Mouse (Mus musculus) C3H10T1/2 (cell line): ENCODE results near the gene Slc13a3. TPM values are rescaled to one million over a fixed set of nuclear protein-coding genes. Genes with fewer than 3 reads are reported as not detected.

ENCODE experiments used
- polyA plus RNA-seq, 2 experiments: library from polyadenylated mRNA; unstranded; fragments of >200 nt; fragmentation: generic; extraction: Trizol; gene quantifications; one replicate each; pipeline ENCODE4 v1.2.1; 2012; ENCODE audit warnings: missing spikeins in 2 of 2

The Slc13a3 gene
- polyA plus RNA-seq, result under 1 TPM in 1 of 2 experiments, not detected in 1; 0.02 TPM

GRCm38 (mm10) chr2:165473003-165473402 is at the start of gene Slc13a3:
Gene Slc13a3 (minus strand): TSS chr2:165473230.

GRCm38 (mm10) chr2:165503259-165504203 is 30.5 kb upstream of the Slc13a3 start, which contains the start of gene Slc2a10:
Gene Slc2a10 (plus strand): TSS chr2:165503787.

GRCm38 (mm10) chr2:165492648-165493553 is 19.9 kb upstream of the Slc13a3 start, which contains the start of gene Trp53rka:
Gene Trp53rka (minus strand): TSS chr2:165493324.

GRCm38 (mm10) chr2:165387844-165388495 is 85.1 kb downstream of the Slc13a3 start, which contains the start of gene Zfp334:
Gene Zfp334 (minus strand): TSS chr2:165388259.

GRCm38 (mm10) chr2:165368496-165368895 is 104.5 kb downstream of the Slc13a3 start, which contains the start of gene Zfp663:
Gene Zfp663 (minus strand): TSS chr2:165368729.

Other genes starting within 250 kb of the Slc13a3 start
- gene Cdh22, start 238.4 kb downstream of the Slc13a3 start, polyA plus RNA-seq, result not detected
- 10 to 100 TPM; 30.7 to 44.5 TPM for gene Slc35c2, start 185.4 kb downstream of the Slc13a3 start, polyA plus RNA-seq
- gene Elmo2, start 146.8 kb downstream of the Slc13a3 start, polyA plus RNA-seq, result 10 to 100 TPM in 1 of 2 experiments, 1 to 10 TPM in 1; 9.2 to 25.4 TPM
- not detected for gene Zfp663, start 104.5 kb downstream of the Slc13a3 start, polyA plus RNA-seq
- gene Zfp334, start 85.0 kb downstream of the Slc13a3 start, polyA plus RNA-seq, result 1 to 10 TPM in 1 of 2 experiments, under 1 TPM in 1; 0.15 to 2.1 TPM
- gene Ocstamp, start 72.8 kb downstream of the Slc13a3 start, polyA plus RNA-seq, result not detected
- gene Trp53rka, start 20.1 kb upstream of the Slc13a3 start, polyA plus RNA-seq, result 10 to 100 TPM; 10.6 to 18.6 TPM
- 1 to 10 TPM in 1 of 2 experiments, under 1 TPM in 1; 0.09 to 1.8 TPM for gene Slc2a10, start 30.6 kb upstream of the Slc13a3 start, polyA plus RNA-seq
- under 1 TPM in 1 of 2 experiments, not detected in 1; 0.02 TPM for gene Eya2, start 121.8 kb upstream of the Slc13a3 start, polyA plus RNA-seq